Mouse (Mus musculus) lung, adult 18-20 months (tissue): Measurements from ENCODE around the gene Gfer.

ENCODE experiments used
- DNase-seq, 2 experiments: peaks; one replicate each; pipeline ENCODE4 v3.0.0; 2022; ENCODE audit warnings: mixed read lengths in 2 of 2

Gfer gene

DNA sequence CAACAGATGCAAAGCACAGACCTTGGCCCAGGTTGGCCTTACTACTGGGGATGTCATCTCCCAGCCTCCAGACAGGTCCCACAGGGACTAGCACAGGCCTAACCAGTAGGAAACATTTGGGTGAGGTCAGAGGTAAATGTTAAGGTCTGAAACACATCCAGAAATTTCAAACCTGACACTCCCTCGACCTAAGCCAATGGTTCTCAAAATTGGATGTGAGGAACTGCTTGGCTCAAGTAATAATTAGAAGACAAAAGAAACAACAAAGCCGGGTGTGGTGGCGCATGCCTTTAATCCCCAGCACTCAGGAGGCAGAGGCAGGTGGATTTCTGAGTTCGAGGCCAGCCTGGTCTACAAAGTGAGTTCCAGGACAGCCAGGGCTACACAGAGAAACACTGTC is 49.6 kb downstream of the Gfer start:
- DNase-seq, result no peak

DNA sequence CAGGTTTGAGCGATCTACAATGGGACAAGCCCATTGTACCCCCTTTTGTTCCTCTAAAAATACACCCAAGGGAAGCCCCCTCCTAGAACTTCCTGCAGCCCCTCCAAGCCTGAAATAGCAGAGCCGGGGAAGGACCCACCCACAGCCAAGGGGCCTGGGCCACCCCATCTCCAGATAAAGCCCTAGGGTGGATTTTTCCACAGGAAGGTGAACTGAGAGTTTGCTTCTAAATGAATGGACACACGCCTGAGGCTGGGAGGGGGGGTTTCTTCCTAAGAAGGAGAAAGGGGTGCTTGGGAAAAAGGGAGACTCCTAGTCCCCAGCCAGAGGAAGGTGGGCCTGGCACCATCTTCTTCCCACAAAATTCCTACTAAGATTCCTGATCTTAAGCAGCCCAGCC is 50.0 kb downstream of the Gfer start:
- peak; percentile 63 to 76 for DNase-seq

- DNase-seq, result peak; percentile 74 to 85
Measured at GRCm38 (mm10) chr17:24644875-24645721, 50.9 kb downstream of the Gfer start.

GRCm38 (mm10) chr17:24644030-24644715 is 51.8 kb downstream of the Gfer start:
- DNase-seq, result peak; percentile 63 to 69
